Mouse (Mus musculus) embryonic facial prominence, embryonic 14.5 days (tissue): ENCODE results near the gene Uimc1. TPM values are rescaled to one million over a fixed set of nuclear protein-coding genes. Genes with fewer than 3 reads are reported as not detected.

ENCODE experiments used
- ATAC-seq: fragments of 200-750 bp; cut with Nextera tagmentation; 2 replicates; pipeline ENCODE4 v1.8.0; 2017; ENCODE audit warnings: low read depth, moderate number of reproducible peaks, moderate TSS enrichment
- DNase-seq: peaks from one replicate; pipeline ENCODE4 v3.0.0-alpha.2; 2015; ENCODE audit warnings: low spot score
- H3K27ac ChIP-seq: fragments of 300-500 bp; sonication (generic); replicated peaks from 2 replicates; pipeline ENCODE4 v1.5.1; 2014; ENCODE audit warnings: low read depth, mild to moderate bottlenecking, low read length, moderate library complexity
- H3K27me3 ChIP-seq: fragments of 300-500 bp; sonication (generic); replicated peaks from 2 replicates; pipeline ENCODE4 v1.6.1; 2014; ENCODE audit warnings: low read length; ENCODE audit not compliant: control insufficient read depth, insufficient read depth
- H3K36me3 ChIP-seq: fragments of 300-500 bp; sonication (generic); 2 replicates; pipeline ENCODE4 v1.6.1; 2014; ENCODE audit warnings: low read length, mixed read lengths; ENCODE audit not compliant: control insufficient read depth, insufficient read depth
- H3K4me1 ChIP-seq: fragments of 300-500 bp; sonication (generic); 2 replicates; pipeline ENCODE4 v1.6.1; 2014; ENCODE audit warnings: antibody characterized with exemption, low read length; ENCODE audit not compliant: control insufficient read depth, insufficient read depth
- H3K4me2 ChIP-seq: fragments of 300-500 bp; sonication (generic); 2 replicates; pipeline ENCODE4 v1.6.1; 2014; ENCODE audit warnings: low read depth, mild to moderate bottlenecking, low read length, moderate library complexity, mixed read lengths
- H3K4me3 ChIP-seq: fragments of 300-500 bp; sonication (generic); 2 replicates; pipeline ENCODE4 v1.5.1; 2014; ENCODE audit warnings: low read depth, mild to moderate bottlenecking, low read length
- H3K9ac ChIP-seq: fragments of 300-500 bp; sonication (generic); 2 replicates; pipeline ENCODE4 v1.6.1; 2014; ENCODE audit warnings: low read depth, mild to moderate bottlenecking, low read length, moderate library complexity, mixed read lengths
- H3K9me3 ChIP-seq: fragments of 300-500 bp; sonication (generic); 2 replicates; pipeline ENCODE4 v1.6.1; 2016; ENCODE audit warnings: low read length; ENCODE audit not compliant: control insufficient read depth
- WGBS: fragments of 180-500 bp; shearing (Covaris S2); extraction: QIAGEN DNeasy Blood & Tissue Kit; methylation state at CpG from one replicate; pipeline ENCODE4 v1.1.7; 2014; 5-methylcytosine and 5-hydroxymethylcytosine counted together
- polyA plus RNA-seq: library from polyadenylated mRNA; unstranded; fragments of >200 nt; fragmentation: Nextera tagmentation; extraction: Ambion mirVana; gene quantifications from 2 replicates; pipeline ENCODE4 v1.2.1, GENCODE M21; 2014

Gene Uimc1
- polyA plus RNA-seq, 1 experiment from 2014 or later, result 27.5 TPM

DNA sequence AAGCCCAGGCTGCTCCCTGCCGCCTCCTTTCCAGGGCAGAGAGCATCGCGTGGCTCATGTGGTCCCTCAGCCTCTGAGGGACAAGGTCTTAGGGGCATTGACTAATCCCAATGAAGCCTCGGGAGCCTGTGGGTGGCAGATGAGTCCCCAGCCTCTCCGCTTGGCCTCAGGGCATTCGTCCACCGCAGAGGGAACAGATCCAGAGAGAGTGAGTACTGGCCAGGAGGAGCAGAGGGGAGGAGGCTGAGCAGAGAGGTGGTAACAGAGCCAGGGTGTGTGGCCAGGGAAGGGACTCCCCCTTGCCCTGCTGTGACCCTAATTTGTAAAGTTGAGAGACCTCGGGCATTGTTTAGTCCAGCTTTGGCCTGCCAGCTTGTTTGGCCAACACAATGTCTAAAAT is 121.3 kb downstream of the Uimc1 start:
- Histone ChIP-seq H3K27me3 (no peaks in the 10 kb centered on the region), H3K4me2 (no peak overlapping the region), H3K4me1 (no peaks in the 10 kb centered on the region), H3K36me3 (no peaks in the 10 kb centered on the region), H3K27ac (no peak overlapping the region), H3K9me3 (no peaks in the 10 kb centered on the region), H3K4me3 (no peak overlapping the region), H3K9ac (no peak overlapping the region)
- WGBS, result 29% methylated on average over 8 of the region's 8 CpGs
- ATAC-seq (no peak; the same call in 1 of the 2 replicates), DNase-seq (no peak)

Other genes with a start within 250 kb of the Uimc1 start
- 4.5 and 4.6 TPM in 2 replicates for gene Unc5a, start 150.9 kb downstream of the Uimc1 start, polyA plus RNA-seq
- gene Hk3, start 78.9 kb downstream of the Uimc1 start, polyA plus RNA-seq, result 1.8 and 2.1 TPM in 2 replicates
- gene Zfp346, start 5.0 kb upstream of the Uimc1 start, polyA plus RNA-seq, result 21.3 and 26.2 TPM in 2 replicates
- gene Gm17617, start 33.2 kb upstream of the Uimc1 start, polyA plus RNA-seq, result not detected in 2 replicates
- 16.4 and 19.9 TPM in 2 replicates for gene Fgfr4, start 52.3 kb upstream of the Uimc1 start, polyA plus RNA-seq
- 55.0 and 58.7 TPM in 2 replicates for gene Nsd1, start 109.5 kb upstream of the Uimc1 start, polyA plus RNA-seq
- 413 and 451 TPM in 2 replicates for gene Prelid1, start 220.2 kb upstream of the Uimc1 start, polyA plus RNA-seq
- gene Rab24, start 221.6 kb upstream of the Uimc1 start, polyA plus RNA-seq, result 92.1 and 102 TPM in 2 replicates
- 36.0 and 39.4 TPM in 2 replicates for gene Mxd3, start 229.5 kb upstream of the Uimc1 start, polyA plus RNA-seq